Mouse (Mus musculus): ENCODE measurements at regions not wholly inside any gene's neighbourhood (a gene's known extent, or its start where the extent isn't known, plus 50 kb on each side); places are given as distances from the start of the nearest gene placed in this dataset.
"Not testable (repeated sequence)": the region's sequence is repeated elsewhere in the genome, so short reads cannot be mapped to it uniquely, and the experiment has no call there.

GRCm38 (mm10) chr5:148753457-148753856 lies 175.7 kb downstream of the Katnal1 start:
- no peaks in the 10 kb centered on the region for H3K4me1 ChIP-seq (replicated peaks)
- ATAC-seq (ENCODE audit: low FRiP score, low read depth) = no peak
- H3K4me2 ChIP-seq = no peak overlapping the region
- H3K4me3 ChIP-seq = no peak overlapping the region
- H3K9me3 ChIP-seq = no peaks in the 10 kb centered on the region
- H3K27ac ChIP-seq (replicated peaks) = no peak overlapping the region
- H3K9ac ChIP-seq = no peak overlapping the region
- no peaks in the 10 kb centered on the region for H3K36me3 ChIP-seq
- 84% methylated on average over 4 of the region's 4 CpGs for WGBS
- no peaks in the 10 kb centered on the region for H3K27me3 ChIP-seq

- H3K27ac ChIP-seq (replicated peaks) = no peak overlapping the region
- no peak overlapping the region for H3K4me3 ChIP-seq
- no peaks in the 10 kb centered on the region for H3K36me3 ChIP-seq
- WGBS = 93% methylated on average over 13 of the region's 13 CpGs
- no peaks in the 10 kb centered on the region for H3K27me3 ChIP-seq
- no peaks in the 10 kb centered on the region for H3K4me1 ChIP-seq (replicated peaks)
- no peak overlapping the region for H3K9ac ChIP-seq
- no peaks in the 10 kb centered on the region for H3K9me3 ChIP-seq
- no peak for ATAC-seq (ENCODE audit: low FRiP score, low read depth)
- H3K4me2 ChIP-seq = no peak overlapping the region
Measured at GRCm38 (mm10) chr5:148751980-148752379, 177.1 kb downstream of the Katnal1 start.

- Histone ChIP-seq H3K4me3 (no peak overlapping the region), H3K27ac (replicated peaks) (no peak overlapping the region), H3K36me3 (no peaks in the 10 kb centered on the region), H3K9ac (no peak overlapping the region), H3K4me2 (no peak overlapping the region), H3K27me3 (no peaks in the 10 kb centered on the region), H3K4me1 (replicated peaks) (no peaks in the 10 kb centered on the region), H3K9me3 (no peaks in the 10 kb centered on the region)
- no peak for ATAC-seq (ENCODE audit: low FRiP score, low read depth)
- WGBS = 90% methylated on average over 16 of the region's 16 CpGs
Measured at GRCm38 (mm10) chr5:148750002-148750734, 179.0 kb downstream of the Katnal1 start.

DNA sequence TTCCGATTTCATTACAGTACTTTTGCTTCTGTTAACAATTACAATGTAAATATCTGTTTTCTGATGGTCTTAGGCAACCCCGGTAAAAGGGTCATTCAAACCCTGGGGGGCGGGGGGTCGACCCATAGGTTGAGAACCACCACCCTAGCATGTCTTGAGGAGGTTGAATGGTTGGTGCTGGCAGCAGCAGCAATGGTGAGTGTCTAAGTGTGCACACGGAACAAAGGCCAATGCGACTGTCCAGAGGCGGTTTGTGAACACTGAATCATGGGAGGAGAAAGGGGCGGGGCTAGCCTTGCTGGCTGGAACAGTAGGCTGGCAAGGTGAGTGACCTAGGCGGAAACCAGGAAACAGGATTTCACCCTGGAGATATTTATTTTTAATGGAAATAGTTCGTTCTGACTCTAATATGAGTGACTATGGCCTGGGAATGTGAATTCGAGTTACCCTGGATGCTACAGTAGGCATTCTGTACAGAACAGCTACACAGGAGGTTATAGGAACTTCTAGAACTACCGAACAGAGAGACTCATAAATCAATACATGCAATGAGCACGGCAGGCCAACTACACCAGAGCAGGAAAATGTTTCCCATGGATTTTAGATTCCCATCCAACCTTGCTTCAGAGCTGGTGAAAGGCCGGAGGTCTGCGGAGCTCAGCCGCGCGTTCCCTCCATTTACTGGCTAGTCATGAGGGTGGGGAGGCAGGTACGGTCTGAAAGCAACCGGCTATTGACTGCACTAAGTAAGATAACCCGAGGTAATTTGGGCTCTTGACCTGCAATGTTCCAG lies 181.0 kb downstream of the Katnal1 start:
- ATAC-seq (ENCODE audit: low FRiP score, low read depth) = no peak
- no peak overlapping the region for H3K4me3 ChIP-seq
- H3K4me2 ChIP-seq = no peak overlapping the region
- H3K9ac ChIP-seq = no peak overlapping the region
- 90% methylated on average over 21 of the region's 21 CpGs for WGBS
- H3K27me3 ChIP-seq = no peaks in the 10 kb centered on the region
- H3K4me1 ChIP-seq (replicated peaks) = no peaks in the 10 kb centered on the region
- no peak overlapping the region for H3K27ac ChIP-seq (replicated peaks)
- no peaks in the 10 kb centered on the region for H3K9me3 ChIP-seq
- no peaks in the 10 kb centered on the region for H3K36me3 ChIP-seq

GRCm38 (mm10) chr5:148747549-148747948 lies 181.6 kb downstream of the Katnal1 start:
- Histone ChIP-seq H3K27ac (replicated peaks) (no peak overlapping the region), H3K4me3 (no peak overlapping the region), H3K9ac (no peak overlapping the region), H3K4me2 (no peak overlapping the region), H3K36me3 (no peaks in the 10 kb centered on the region), H3K9me3 (no peaks in the 10 kb centered on the region), H3K4me1 (replicated peaks) (no peaks in the 10 kb centered on the region), H3K27me3 (no peaks in the 10 kb centered on the region)
- 77% methylated on average over 3 of the region's 3 CpGs for WGBS
- no peak for ATAC-seq (ENCODE audit: low FRiP score, low read depth)

DNA sequence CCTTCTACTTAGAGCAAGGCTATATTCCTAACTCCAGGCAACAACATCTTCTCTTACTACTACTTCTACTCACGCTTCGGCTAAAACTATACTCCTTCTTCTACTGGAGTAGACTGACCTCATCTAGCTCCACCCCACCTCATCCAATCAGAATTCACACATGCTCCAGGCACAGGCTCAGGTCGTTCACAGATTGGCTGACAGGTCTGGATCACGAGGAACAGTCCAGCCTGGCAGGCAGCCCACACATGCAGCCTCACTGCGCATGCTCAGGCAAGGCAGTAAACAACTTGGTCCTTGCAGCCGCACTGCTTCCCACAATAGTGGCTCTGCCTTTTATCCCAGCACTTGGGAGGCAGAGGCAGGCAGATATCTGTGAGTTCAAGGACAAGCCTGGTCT lies 182.4 kb downstream of the Katnal1 start:
- ATAC-seq (ENCODE audit: low FRiP score, low read depth); H3K27ac ChIP-seq (replicated peaks); H3K27me3 ChIP-seq; H3K4me3 ChIP-seq; H3K36me3 ChIP-seq; H3K9me3 ChIP-seq; H3K9ac ChIP-seq; H3K4me1 ChIP-seq (replicated peaks); H3K4me2 ChIP-seq: not testable (repeated sequence)
- 67% methylated on average over 6 of the region's 6 CpGs for WGBS

GRCm38 (mm10) chr5:148744676-148745391 lies 184.3 kb downstream of the Katnal1 start:
- no peak overlapping the region for H3K9ac ChIP-seq
- 72% methylated on average over 7 of the region's 7 CpGs for WGBS
- no peak overlapping the region for H3K4me2 ChIP-seq
- no peaks in the 10 kb centered on the region for H3K36me3 ChIP-seq
- no peaks in the 10 kb centered on the region for H3K27me3 ChIP-seq
- 0 out of 2 replicates have a peak, but pooled peaks cover 5% of the 10 kb centered on the region for H3K4me1 ChIP-seq (replicated peaks)
- no peak overlapping the region for H3K4me3 ChIP-seq
- H3K27ac ChIP-seq (replicated peaks) = no peak overlapping the region
- no peak for ATAC-seq (ENCODE audit: low FRiP score, low read depth)
- no peaks in the 10 kb centered on the region for H3K9me3 ChIP-seq

DNA sequence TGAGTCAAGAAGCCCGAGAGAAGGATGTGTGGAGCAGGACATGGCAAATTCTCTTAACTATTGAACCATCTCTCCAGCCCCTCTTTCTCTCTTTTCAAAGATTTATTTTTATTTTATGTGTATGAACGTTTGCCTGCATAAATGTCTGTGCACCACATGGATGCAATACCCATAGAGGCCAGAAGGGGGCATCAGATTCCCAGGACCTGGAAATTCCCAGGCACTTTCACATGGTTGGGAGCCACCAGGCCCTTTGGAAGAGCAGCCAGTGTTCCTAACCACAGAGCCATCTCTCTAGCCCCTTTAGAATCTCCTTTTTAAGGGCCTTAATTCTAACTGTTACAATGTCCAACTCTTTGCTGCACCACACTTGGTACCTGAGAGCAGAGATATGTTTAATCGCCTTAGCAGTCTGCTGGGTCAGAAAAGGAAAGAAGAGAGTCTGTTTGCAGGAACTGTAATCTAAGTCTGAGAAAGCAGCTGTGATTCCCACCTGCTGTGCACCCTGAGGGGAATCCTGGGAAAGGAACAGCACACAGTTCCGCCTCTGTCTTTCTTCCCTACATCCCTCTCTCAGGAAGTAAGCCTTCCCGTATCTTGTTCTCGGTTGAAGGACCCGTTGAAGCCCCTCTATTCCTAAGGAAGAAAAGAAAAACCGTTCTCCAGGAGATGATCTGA lies 186.8 kb downstream of the Katnal1 start:
- H3K4me1 ChIP-seq (replicated peaks) = 0 out of 2 replicates have a peak, but pooled peaks cover 5% of the 10 kb centered on the region
- H3K36me3 ChIP-seq = no peaks in the 10 kb centered on the region
- no peaks in the 10 kb centered on the region for H3K27me3 ChIP-seq
- WGBS = 86% methylated on average over 8 of the region's 8 CpGs
- no peak overlapping the region for H3K4me2 ChIP-seq
- H3K4me3 ChIP-seq = no peak overlapping the region
- ATAC-seq (ENCODE audit: low FRiP score, low read depth) = no peak
- H3K27ac ChIP-seq (replicated peaks) = no peak overlapping the region
- no peaks in the 10 kb centered on the region for H3K9me3 ChIP-seq
- H3K9ac ChIP-seq = no peak overlapping the region

GRCm38 (mm10) chr5:148741267-148742004 lies 187.7 kb downstream of the Katnal1 start:
- H3K4me3 ChIP-seq = no peak overlapping the region
- no peaks in the 10 kb centered on the region for H3K9me3 ChIP-seq
- H3K27ac ChIP-seq (replicated peaks) = no peak overlapping the region
- no peak overlapping the region for H3K4me2 ChIP-seq
- H3K9ac ChIP-seq = no peak overlapping the region
- H3K36me3 ChIP-seq = no peaks in the 10 kb centered on the region
- H3K27me3 ChIP-seq = no peaks in the 10 kb centered on the region
- no peak for ATAC-seq (ENCODE audit: low FRiP score, low read depth)
- H3K4me1 ChIP-seq (replicated peaks) = 0 out of 2 replicates have a peak, but pooled peaks cover 5% of the 10 kb centered on the region
- WGBS = 86% methylated on average over 19 of the region's 19 CpGs

GRCm38 (mm10) chr5:148740366-148741266 lies 188.0 kb upstream of the Ubl3 start:
- no peak for ATAC-seq (ENCODE audit: low FRiP score, low read depth)
- H3K4me2 ChIP-seq = no peak overlapping the region
- no peak overlapping the region for H3K4me3 ChIP-seq
- H3K9ac ChIP-seq = no peak overlapping the region
- 0 out of 2 replicates have a peak, but pooled peaks cover 5% of the 10 kb centered on the region for H3K4me1 ChIP-seq (replicated peaks)
- no peaks in the 10 kb centered on the region for H3K36me3 ChIP-seq
- H3K9me3 ChIP-seq = no peaks in the 10 kb centered on the region
- 64% methylated on average over 15 of the region's 15 CpGs for WGBS
- no peaks in the 10 kb centered on the region for H3K27me3 ChIP-seq
- H3K27ac ChIP-seq (replicated peaks) = no peak overlapping the region
